23 mouse cellular contexts compared by ENCODE assay signal in the genomic region with DNA sequence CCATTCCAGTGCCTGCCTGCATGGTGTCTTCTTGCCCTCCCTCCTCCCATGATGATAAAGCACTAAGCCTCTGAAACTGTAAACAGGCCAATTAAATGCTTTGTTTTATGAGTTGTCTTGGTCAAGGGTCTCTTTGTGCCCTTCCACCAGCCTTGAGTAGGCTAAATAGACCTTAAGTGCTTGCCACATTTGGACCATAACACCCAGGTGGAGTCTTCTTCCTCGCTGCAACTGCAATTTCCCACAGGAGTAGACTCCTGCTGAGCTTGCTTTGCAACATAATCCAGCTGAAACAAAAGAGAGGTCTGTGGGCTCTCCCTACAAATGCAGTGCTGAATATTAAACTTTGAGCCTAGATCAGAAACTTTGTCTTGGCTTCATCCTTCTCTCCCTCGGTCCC. TPM values are rescaled to one million over a fixed set of nuclear protein-coding genes. Genes with fewer than 3 reads are reported as not detected.
DNase-seq lines count a peak whose midpoint lies in the region; ATAC-seq and TF ChIP-seq lines count a peak whose summit lies in the region.
"Had no signal": no experiment of that assay in that cellular context is flagged by ENCODE, and none has a peak within 500 bp of the region (broad histone marks: within the 10 kb centered on the region; RNA-seq: fewer than 3 reads in every experiment).

No protein-coding gene starts in this region.

- ATAC-seq in hindbrain, embryonic 12.5 days (ENCODE audit: low FRiP score): no peak
- ATAC-seq: activated CD4-positive, CD25-positive, alpha-beta regulatory T cell, adult 4 months; forebrain, embryonic 14.5 days; forebrain, postnatal 0 days had no signal

- H3K27me3 ChIP-seq in hindbrain, embryonic 12.5 days: no peaks in the 10 kb centered on the region
- H3K27me3 ChIP-seq: embryonic facial prominence, embryonic 13.5 days; embryonic facial prominence, embryonic 15.5 days; forebrain, embryonic 12.5 days had no signal

- H3K4me1 ChIP-seq in ES-E14 (ENCODE audit: control insufficient read depth in 2 of 2, insufficient read depth in 2 of 2, low read length in 2 of 2, poor library complexity in 1 of 2): no peaks in the 10 kb centered on the region
- no peaks in the 10 kb centered on the region for H3K4me1 ChIP-seq in hindbrain, embryonic 12.5 days
- H3K4me1 ChIP-seq: embryonic facial prominence, embryonic 13.5 days; embryonic facial prominence, embryonic 15.5 days had no signal

- no peak overlapping the region for H3K9ac ChIP-seq in ES-E14 (ENCODE audit: insufficient read depth, low read depth, low read length, poor library complexity, severe bottlenecking)
- H3K9ac ChIP-seq in hindbrain, embryonic 12.5 days: no peak overlapping the region
- H3K9ac ChIP-seq: embryonic facial prominence, embryonic 13.5 days; embryonic facial prominence, embryonic 15.5 days; forebrain, embryonic 12.5 days; forebrain, postnatal 0 days had no signal

- H3K4me2 ChIP-seq in hindbrain, embryonic 12.5 days (replicated peaks): no peak overlapping the region
- H3K4me2 ChIP-seq: embryonic facial prominence, embryonic 13.5 days; embryonic facial prominence, embryonic 15.5 days; forebrain, embryonic 12.5 days had no signal

- no peak overlapping the region for H3K4me3 ChIP-seq in ES-E14 (ENCODE audit: insufficient read depth in 1 of 2, low read depth in 1 of 2, low read length in 2 of 2, poor library complexity in 1 of 2, severe bottlenecking in 1 of 2)
- no peak overlapping the region for H3K4me3 ChIP-seq in hindbrain, embryonic 12.5 days
- H3K4me3 ChIP-seq: embryonic facial prominence, embryonic 13.5 days; embryonic facial prominence, embryonic 15.5 days; erythroblast, embryonic 14.5 days; forebrain, embryonic 10.5 days; forebrain, embryonic 12.5 days had no signal

- WGBS in hindbrain, embryonic 12.5 days: 27% methylated on average over 2 of the region's 2 CpGs

- no peaks in the 10 kb centered on the region for H3K9me3 ChIP-seq in ES-E14 (ENCODE audit: control insufficient read depth, insufficient read depth, low read depth, low read length)
- H3K9me3 ChIP-seq in hindbrain, embryonic 12.5 days (replicated peaks): no peaks in the 10 kb centered on the region
- H3K9me3 ChIP-seq: embryonic facial prominence, embryonic 13.5 days; embryonic facial prominence, embryonic 15.5 days; forebrain, embryonic 10.5 days; forebrain, embryonic 12.5 days had no signal

- H3K27ac ChIP-seq in ES-E14 (ENCODE audit: insufficient read depth, low read depth, low read length, poor library complexity, severe bottlenecking): no peak overlapping the region
- H3K27ac ChIP-seq in hindbrain, embryonic 12.5 days: no peak overlapping the region
- H3K27ac ChIP-seq: embryonic facial prominence, embryonic 13.5 days; embryonic facial prominence, embryonic 15.5 days; forebrain, embryonic 10.5 days; forebrain, embryonic 12.5 days had no signal

- DNase-seq in ES-CJ7 (ENCODE audit: low read depth, low spot score): peak; percentile 95
- peak; percentile 75 for DNase-seq in ES-E14 (ENCODE audit: low read depth, low spot score)
- DNase-seq in WW6 (ENCODE audit: low read depth, low spot score): peak; percentile 18
- no peak for DNase-seq in layer of hippocampus, postnatal 10 days (ENCODE audit: low spot score in 2 of 2)
- no peak for DNase-seq in ovary, adult 18-20 months (ENCODE audit: low spot score)
- DNase-seq: adrenal gland, postnatal 10 days; adrenal gland, postnatal 25 days; cerebellum, adult 11 months; cerebellum, adult 9-10 months; cerebellum, postnatal 14 days; cerebellum, postnatal 36 days; embryo, embryonic 11 days; forebrain, postnatal 0 days had no signal

- in situ Hi-C loops in ES-E14 (cut with MboI; ENCODE audit: low sequenced_read_pairs in 2 of 2, unreplicated experiment in 2 of 2): no loop called here

- H3K36me3 ChIP-seq in ES-E14 (ENCODE audit: control insufficient read depth, insufficient read depth, low read length, poor library complexity, severe bottlenecking): no peaks in the 10 kb centered on the region
- no peaks in the 10 kb centered on the region for H3K36me3 ChIP-seq in hindbrain, embryonic 12.5 days
- H3K36me3 ChIP-seq: embryonic facial prominence, embryonic 13.5 days; embryonic facial prominence, embryonic 15.5 days; forebrain, embryonic 10.5 days; forebrain, embryonic 12.5 days had no signal

TF ChIP-seq in ES-E14, 5 proteins besides CTCF, POLR2A, EP300 and RAD21:
- 0 out of 2 replicates have a peak, but pooled peaks have one; percentile 23 for TF ChIP-seq CHD2 (IDR thresholded peaks at IDR 0.05; ENCODE audit: low read depth, low read length)
- TF ChIP-seq ZNF384 (IDR thresholded peaks at IDR 0.05; ENCODE audit: low read depth, low read length): no peak

RNA-seq across cellular contexts. Expression of a gene that starts 35.5 kb away (rescaled TPM):
- 2.1 and 2.5 TPM in 2 replicates for total RNA-seq in ES-E14 (2012; rRNA removed)
- 100 to 1,000 TPM; 112 to 124 TPM for total RNA-seq in layer of hippocampus, postnatal 10 days (2021)
- 12.9 and 13.1 TPM in 2 replicates for polyA plus RNA-seq in hindbrain, embryonic 12.5 days (2016; fragmentation: Nextera tagmentation; extraction: Ambion mirVana)
- total RNA-seq: MEL had no signal
- polyA plus RNA-seq: C2C12 had no signal

Comparison
In these comparisons a context has a peak if more than half of its experiments do, and no peak if none do; other contexts are left out.
1. DNase-seq: peak in ES-CJ7 (single experiment), ES-E14 (single experiment) and WW6 (single experiment); none in layer of hippocampus, postnatal 10 days (0 of 2) and ovary, adult 18-20 months (single experiment).
2. RNA of a gene that starts 35.5 kb away (total RNA-seq): 112 to 124 TPM in layer of hippocampus, postnatal 10 days; 2.1 to 2.5 TPM in ES-E14; every median in the first group is over 10 times any median in the second.